Mouse (Mus musculus): ENCODE data around the gene Gm5622.
A peak's percentile ranks its signal among the peaks of the same experiment; 100 is the strongest.
"Not testable (repeated sequence)": the region's sequence is repeated elsewhere in the genome, so short reads cannot be mapped to it uniquely, and the experiment has no call there.

The Gm5622 gene

DNA sequence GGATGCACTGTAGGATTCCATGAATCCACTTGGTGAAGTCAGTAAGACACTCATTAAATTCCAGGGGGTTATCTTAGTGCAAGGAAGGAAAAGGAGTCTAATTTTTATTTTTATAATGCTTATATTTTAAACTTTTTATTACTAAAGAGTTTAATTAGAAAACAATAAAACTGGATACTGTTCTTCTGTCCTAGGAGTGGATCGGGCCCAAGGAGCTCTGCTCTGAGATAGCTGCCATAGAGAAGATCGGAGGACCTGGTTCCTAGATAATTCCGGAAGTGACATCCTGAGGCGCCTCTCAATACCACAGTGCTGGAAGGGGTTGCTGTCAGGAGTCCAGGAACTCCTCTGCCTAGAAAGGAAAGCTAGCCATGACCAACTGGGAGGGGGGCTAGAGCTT is at the start of gene Gm5622:
Gene Gm5622, plus strand, starts transcription at position 301 of the 400 bp plus-strand sequence.
- DNase-seq (ENCODE audit: low spot score in 2 of 2): no peak

DNA sequence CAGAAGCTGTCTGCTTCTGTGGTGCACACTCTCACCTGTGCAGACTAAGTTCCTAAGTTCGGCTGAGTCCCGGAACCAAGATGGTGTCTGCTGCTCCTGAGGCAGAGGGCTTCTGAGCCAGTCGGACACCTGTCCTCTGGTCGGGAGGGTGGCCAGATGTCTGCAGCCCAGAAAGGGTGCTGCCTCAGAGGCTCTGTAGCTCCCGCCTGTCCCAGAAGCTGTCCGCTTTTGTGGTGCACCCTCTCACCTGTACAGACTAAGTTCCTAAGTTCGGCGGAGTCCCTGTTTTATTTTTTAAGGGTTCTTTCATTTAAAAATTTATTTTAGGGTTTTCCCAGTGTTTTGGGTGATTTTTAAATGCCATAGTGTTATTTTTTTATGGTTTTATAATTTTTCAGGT is 45.2 kb upstream of the Gm5622 start:
- DNase-seq (ENCODE audit: low spot score in 2 of 2): no peak

DNA sequence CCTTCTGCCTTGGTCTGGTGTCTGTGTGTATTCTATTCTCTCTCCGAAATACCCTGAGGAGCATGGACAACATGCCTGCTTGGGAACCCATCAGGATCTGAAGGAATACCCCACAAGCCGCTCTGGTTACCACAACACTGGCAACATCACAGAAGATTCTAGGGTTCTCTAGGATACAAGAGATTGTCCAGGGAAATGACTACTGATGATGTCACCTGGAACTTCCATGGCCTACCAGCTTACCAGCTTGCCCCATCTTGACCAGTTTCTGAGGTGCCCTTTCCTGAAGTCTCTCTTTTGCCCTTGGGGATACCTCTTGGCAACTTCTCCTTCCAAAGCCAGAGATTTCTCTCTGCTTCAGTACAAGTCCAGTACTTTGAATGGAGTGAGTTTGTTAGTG is 21.4 kb downstream of the Gm5622 start, which contains the start of gene Gm17175:
Gene Gm17175, minus strand, starts transcription at position 101 of the 400 bp plus-strand sequence.
- DNase-seq (ENCODE audit: low spot score in 2 of 2): not testable (repeated sequence)

DNA sequence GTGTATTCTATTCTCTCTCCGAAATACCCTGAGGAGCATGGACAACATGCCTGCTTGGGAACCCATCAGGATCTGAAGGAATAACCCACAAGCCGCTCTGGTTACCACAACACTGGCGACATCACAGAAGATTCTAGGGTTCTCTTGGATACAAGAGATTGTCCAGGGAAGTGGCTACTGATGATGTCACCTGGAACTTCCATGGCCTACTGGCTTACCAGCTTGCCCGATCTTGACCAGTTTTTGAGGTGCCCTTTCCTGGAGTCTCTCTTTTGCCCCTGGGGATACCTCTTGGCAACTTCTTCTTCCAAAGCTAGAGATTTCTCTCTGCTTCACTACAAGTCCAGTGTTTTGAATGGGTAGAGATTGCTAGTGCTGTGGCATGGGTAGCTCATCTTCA is 39.4 kb downstream of the Gm5622 start, which contains the start of gene Gm17174:
Gene Gm17174, minus strand, starts transcription at position 101 of the 400 bp plus-strand sequence.
- DNase-seq (ENCODE audit: low spot score in 2 of 2): not testable (repeated sequence)

DNA sequence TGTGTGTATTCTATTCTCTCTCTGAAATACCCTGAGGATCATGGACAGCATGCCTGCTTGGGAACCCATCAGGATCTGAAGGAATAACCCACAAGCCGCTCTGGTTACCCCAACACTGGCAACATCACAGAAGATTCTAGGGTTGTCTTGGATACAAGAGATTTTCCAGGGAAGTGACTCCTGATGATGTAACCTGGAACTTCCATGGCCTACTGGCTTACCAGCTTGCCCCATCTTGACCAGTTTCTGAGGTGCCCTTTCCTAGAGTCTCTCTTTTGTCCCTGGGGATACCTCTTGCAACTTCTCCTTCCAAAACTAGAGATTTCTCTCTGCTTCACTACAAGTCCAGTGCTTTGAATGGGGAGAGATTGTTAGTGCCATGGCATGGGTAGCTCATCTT is 58.6 kb downstream of the Gm5622 start, which contains the start of gene Gm17078:
Gene Gm17078, minus strand, starts transcription at position 101 of the 400 bp plus-strand sequence.
- no peak for DNase-seq (ENCODE audit: low spot score in 2 of 2)

DNA sequence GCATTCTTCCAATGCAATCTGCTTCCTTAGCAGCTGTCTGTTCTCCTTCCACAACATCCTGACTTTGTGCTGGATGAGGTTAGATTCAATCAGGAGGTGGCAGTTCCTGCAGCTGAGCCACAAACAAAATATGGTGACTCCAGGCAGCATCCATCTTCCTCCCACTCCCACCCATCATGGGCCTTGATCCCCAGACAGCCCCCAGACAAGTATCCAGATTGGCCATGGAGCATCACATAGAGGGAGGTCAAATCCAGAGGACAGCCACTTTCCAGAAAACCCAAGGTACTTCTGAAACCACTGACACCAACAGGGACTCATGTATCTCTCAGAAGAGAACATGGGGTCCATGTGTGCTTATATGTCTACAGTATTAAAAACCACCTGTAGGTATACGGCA is 79.8 kb downstream of the Gm5622 start:
- DNase-seq (ENCODE audit: low spot score in 2 of 2): peak; percentile 22 to 23

DNA sequence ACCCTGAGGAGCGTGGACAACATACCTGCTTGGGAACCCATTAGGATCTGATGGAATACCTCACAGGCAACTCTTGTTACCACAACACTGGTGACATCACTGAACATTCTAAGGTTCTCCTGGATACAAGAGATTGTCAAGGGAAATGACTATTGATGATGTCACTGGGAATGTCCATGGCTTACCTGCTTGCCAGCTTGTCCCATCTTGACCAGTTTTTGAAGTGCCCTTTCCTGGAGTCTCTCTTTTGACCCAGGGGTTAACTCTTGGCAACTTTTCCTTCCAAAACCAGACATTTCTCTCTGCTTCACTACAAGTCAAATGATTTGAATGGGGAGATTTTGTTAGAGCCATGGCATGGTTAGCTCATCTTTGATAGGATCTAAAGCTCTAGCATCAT is 83.0 kb downstream of the Gm5622 start, which contains the start of gene Gm4181:
Gene Gm4181, minus strand, starts transcription at position 101 of the 400 bp plus-strand sequence.
- DNase-seq (ENCODE audit: low spot score in 2 of 2): not testable (repeated sequence)

DNA sequence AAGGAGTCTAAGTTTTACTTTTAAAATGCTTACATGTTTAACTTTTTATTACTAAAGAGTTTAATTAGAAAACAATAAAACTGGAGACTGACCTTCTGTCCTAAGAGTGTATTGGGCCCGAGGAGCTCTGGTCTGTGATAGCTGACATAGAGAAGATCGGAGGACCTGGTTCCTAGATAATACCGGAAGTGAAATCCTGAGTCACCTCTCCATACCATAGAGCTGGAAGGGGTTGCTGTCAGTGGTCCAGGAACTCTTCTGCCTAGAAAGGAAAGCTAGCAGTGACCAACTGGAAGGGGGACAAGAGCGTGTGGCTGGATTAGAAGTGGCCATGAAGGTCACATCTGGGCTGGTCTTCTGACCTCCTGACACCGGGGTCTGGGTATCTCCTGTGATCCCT is 124.7 kb downstream of the Gm5622 start:
- no peak for DNase-seq (ENCODE audit: low spot score in 2 of 2)

DNA sequence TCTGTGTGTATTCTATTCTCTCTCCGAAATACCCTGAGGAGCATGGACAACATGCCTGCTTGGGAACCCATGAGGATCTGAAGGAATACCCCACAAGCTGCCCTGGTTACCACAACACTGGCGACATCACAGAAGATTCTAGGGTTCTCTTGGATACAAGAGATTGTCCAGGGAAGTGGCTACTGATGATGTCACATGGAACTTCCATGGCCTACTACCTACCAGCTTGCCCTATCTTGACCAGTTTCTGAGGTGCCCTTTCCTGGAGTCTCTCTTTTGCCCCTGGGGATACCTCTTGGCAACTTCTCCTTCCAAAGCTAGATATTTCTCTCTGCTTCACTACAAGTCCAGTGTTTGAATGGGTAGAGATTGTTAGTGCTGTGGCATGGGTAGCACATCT is 142.8 kb downstream of the Gm5622 start, which contains the start of gene Gm17079:
Gene Gm17079, minus strand, starts transcription at position 101 of the 400 bp plus-strand sequence.
- DNase-seq (ENCODE audit: low spot score in 2 of 2): not testable (repeated sequence)
